Mouse (Mus musculus) liver, adult 2 months (tissue): ENCODE results near the gene Kcnc1. TPM values are rescaled to one million over a fixed set of nuclear protein-coding genes. Genes with fewer than 3 reads are reported as not detected.
A peak's percentile ranks its signal among the peaks of the same experiment; 100 is the strongest.

ENCODE experiments used
- DNase-seq: peaks from one replicate; pipeline ENCODE4 v3.0.0-alpha.2; 2011; ENCODE audit warnings: low read depth, low spot score; ENCODE audit errors: extremely low read depth
- H3K27ac ChIP-seq: fragments of 200-500 bp; replicated peaks from 2 replicates; pipeline ENCODE4 v1.5.1; 2012; ENCODE audit warnings: low read depth, mild to moderate bottlenecking, control low read depth, inconsistent platforms, low read length; ENCODE audit not compliant: insufficient read depth
- H3K27me3 ChIP-seq: fragments of 200-500 bp; 2 replicates; pipeline ENCODE4 v1.6.1; 2012; ENCODE audit warnings: mild to moderate bottlenecking, moderate library complexity, low read length, inconsistent platforms; ENCODE audit not compliant: control insufficient read depth, insufficient read depth
- H3K36me3 ChIP-seq: fragments of 200-500 bp; 2 replicates; pipeline ENCODE4 v1.6.1; 2012; ENCODE audit warnings: low read length, inconsistent platforms; ENCODE audit not compliant: control insufficient read depth, insufficient read depth
- H3K4me1 ChIP-seq: fragments of 200-500 bp; 2 replicates; pipeline ENCODE4 v1.6.1; 2011; ENCODE audit warnings: low read length; ENCODE audit not compliant: control insufficient read depth, insufficient read depth
- H3K4me3 ChIP-seq: fragments of 200-500 bp; 2 replicates; pipeline ENCODE4 v1.5.1; 2011; ENCODE audit warnings: low read depth, mild to moderate bottlenecking, control low read depth, low read length, moderate library complexity; ENCODE audit not compliant: insufficient read depth
- H3K79me2 ChIP-seq: fragments of 200-500 bp; 2 replicates; pipeline ENCODE4 v1.6.1; 2012; ENCODE audit warnings: inconsistent platforms, mild to moderate bottlenecking, low read length, moderate library complexity; ENCODE audit not compliant: control insufficient read depth, insufficient read depth
- H3K9ac ChIP-seq: fragments of 200-500 bp; 2 replicates; pipeline ENCODE4 v1.6.1; 2012; ENCODE audit warnings: low read depth, mild to moderate bottlenecking, control low read depth, inconsistent platforms, low read length
- CTCF ChIP-seq: fragments of 200-500 bp; IDR thresholded peaks from 2 replicates; pipeline ENCODE4 v1.5.1; 2011; ENCODE audit warnings: low read depth, low read length, control low read depth
- POLR2A ChIP-seq: fragments of 200-500 bp; IDR thresholded peaks from 2 replicates; pipeline ENCODE4 v1.6.1; 2011; ENCODE audit warnings: low read length, control low read depth; ENCODE audit not compliant: insufficient read depth; ENCODE audit errors: extremely low read depth
- WGBS: fragments of 180-500 bp; shearing (Covaris S2); methylation state at CpG from one replicate; pipeline ENCODE4 v1.1.7; 2018; 5-methylcytosine and 5-hydroxymethylcytosine counted together
- polyA plus RNA-seq: library from polyadenylated mRNA; depleted of rRNA; stranded (reverse); fragments of >200 nt; gene quantifications from 2 replicates; pipeline ENCODE4 v1.2.3, GENCODE M21; 2012
- total RNA-seq: library from RNA; depleted of rRNA; stranded (reverse); fragments of >200 nt; gene quantifications from 2 replicates; pipeline ENCODE4 v1.2.3, GENCODE M21; 2014

Gene Kcnc1
- total and polyA plus RNA-seq, 2 experiments = under 0.01 TPM; not detected in 1

DNA sequence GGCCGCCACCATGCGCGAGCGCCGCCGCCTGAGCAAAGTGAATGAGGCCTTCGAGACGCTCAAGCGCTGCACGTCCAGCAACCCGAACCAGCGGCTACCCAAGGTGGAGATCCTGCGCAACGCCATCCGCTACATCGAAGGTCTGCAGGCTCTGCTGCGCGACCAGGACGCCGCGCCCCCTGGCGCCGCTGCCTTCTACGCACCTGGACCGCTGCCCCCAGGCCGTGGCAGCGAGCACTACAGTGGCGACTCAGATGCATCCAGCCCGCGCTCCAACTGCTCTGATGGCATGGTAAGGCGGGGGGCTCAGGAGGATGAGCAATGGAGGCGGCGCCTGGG, 19.3 kb upstream of the Kcnc1 start:
- H3K4me3 ChIP-seq = no peak overlapping the region
- no peaks in the 10 kb centered on the region for H3K36me3 ChIP-seq
- DNase-seq = no peak
- no peak overlapping the region for H3K27ac ChIP-seq
- WGBS = 2% methylated on average over 33 of the region's 33 CpGs
- H3K9ac ChIP-seq = no peak overlapping the region
- H3K27me3 ChIP-seq = peaks cover 9% of the 10 kb centered on the region; the same call in 1 of the 2 replicates
- TF ChIP-seq CTCF = no peak
- no peak for TF ChIP-seq POLR2A
- no peaks in the 10 kb centered on the region for H3K79me2 ChIP-seq
- H3K4me1 ChIP-seq = no peaks in the 10 kb centered on the region

- DNase-seq = no peak
- no peaks in the 10 kb centered on the region for H3K4me1 ChIP-seq
- H3K79me2 ChIP-seq = no peaks in the 10 kb centered on the region
- peaks cover 9% of the 10 kb centered on the region; the same call in 1 of the 2 replicates for H3K27me3 ChIP-seq
- 3% methylated on average over 22 of the region's 22 CpGs for WGBS
- H3K36me3 ChIP-seq = no peaks in the 10 kb centered on the region
- TF ChIP-seq POLR2A = no peak
- peak; percentile 23; the same call in 1 of the 2 replicates for TF ChIP-seq CTCF
- no peak overlapping the region for H3K4me3 ChIP-seq
- H3K27ac ChIP-seq = no peak overlapping the region
- no peak overlapping the region for H3K9ac ChIP-seq
Observed at GRCm38 (mm10) chr7:46378123-46378522, 18.2 kb upstream of the Kcnc1 start.

DNA sequence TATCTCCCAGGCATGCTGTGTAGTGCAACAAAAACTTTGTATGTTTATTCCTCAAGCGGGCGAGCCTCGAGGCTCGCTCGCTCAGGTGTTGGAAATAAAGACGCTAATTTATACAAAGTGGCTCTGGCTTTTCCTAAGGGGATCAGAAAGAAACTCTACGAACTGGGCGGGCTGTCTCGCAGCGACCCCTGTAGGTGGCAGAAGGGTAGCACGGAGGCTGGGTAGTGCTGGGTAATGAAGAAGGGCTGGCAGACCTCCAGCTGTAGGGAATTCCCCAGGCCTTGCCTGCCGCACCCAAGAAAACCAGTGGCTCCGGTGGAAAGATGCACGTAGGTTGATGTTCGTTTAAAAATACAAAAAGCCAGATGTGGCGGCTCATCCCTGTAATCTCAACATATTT, 17.3 kb upstream of the Kcnc1 start:
- DNase-seq = no peak
- 11% methylated on average over 16 of the region's 16 CpGs for WGBS
- TF ChIP-seq POLR2A = no peak
- TF ChIP-seq CTCF = peak; percentile 38
- Histone ChIP-seq H3K36me3 (no peaks in the 10 kb centered on the region), H3K27ac (no peak overlapping the region), H3K27me3 (peaks cover 7% of the 10 kb centered on the region; the same call in 1 of the 2 replicates), H3K79me2 (no peaks in the 10 kb centered on the region), H3K4me1 (no peaks in the 10 kb centered on the region), H3K4me3 (no peak overlapping the region), H3K9ac (no peak overlapping the region)

GRCm38 (mm10) chr7:46380625-46381024, 15.7 kb upstream of the Kcnc1 start:
- Histone ChIP-seq H3K4me3 (no peak overlapping the region), H3K27me3 (peaks cover 7% of the 10 kb centered on the region; the same call in 1 of the 2 replicates), H3K27ac (no peak overlapping the region), H3K36me3 (no peaks in the 10 kb centered on the region), H3K79me2 (no peaks in the 10 kb centered on the region), H3K9ac (no peak overlapping the region), H3K4me1 (no peaks in the 10 kb centered on the region)
- DNase-seq = no peak
- WGBS = 62% methylated on average over 9 of the region's 9 CpGs
- TF ChIP-seq POLR2A (no peak), CTCF (no peak)

DNA sequence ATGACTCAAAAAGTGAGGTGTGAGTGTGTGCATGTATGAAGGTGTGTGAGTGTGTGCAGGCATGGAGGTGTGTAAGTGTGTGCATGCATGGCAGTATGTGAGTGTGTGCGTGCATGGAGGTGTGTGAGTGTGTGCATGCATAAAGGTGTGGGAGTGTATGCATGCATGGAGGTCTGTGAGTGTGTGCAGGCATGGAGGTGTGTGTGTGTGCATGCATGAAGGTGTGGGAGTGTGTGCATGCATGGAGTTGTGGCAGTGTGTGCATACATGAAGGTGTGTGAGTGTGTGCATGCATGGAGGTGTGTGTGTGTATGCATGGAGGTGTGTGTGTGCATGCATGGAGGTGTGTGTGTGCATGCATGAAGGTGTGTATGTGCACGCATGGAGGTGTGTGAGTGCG, 8.9 kb upstream of the Kcnc1 start:
- no peaks in the 10 kb centered on the region for H3K4me1 ChIP-seq
- no peak for DNase-seq
- no peak overlapping the region for H3K9ac ChIP-seq
- no peaks in the 10 kb centered on the region for H3K36me3 ChIP-seq
- H3K79me2 ChIP-seq = no peaks in the 10 kb centered on the region
- no peak for TF ChIP-seq POLR2A
- TF ChIP-seq CTCF = no peak
- H3K4me3 ChIP-seq = no peak overlapping the region
- H3K27me3 ChIP-seq = no peaks in the 10 kb centered on the region
- no peak overlapping the region for H3K27ac ChIP-seq
- 80% methylated on average over 3 of the region's 3 CpGs for WGBS

GRCm38 (mm10) chr7:46389456-46390085, 6.7 kb upstream of the Kcnc1 start:
- no peaks in the 10 kb centered on the region; the same call in 1 of the 2 replicates for H3K27me3 ChIP-seq
- no peaks in the 10 kb centered on the region for H3K36me3 ChIP-seq
- WGBS = 70% methylated on average over 10 of the region's 10 CpGs
- no peaks in the 10 kb centered on the region for H3K4me1 ChIP-seq
- H3K27ac ChIP-seq = no peak overlapping the region
- TF ChIP-seq CTCF (no peak), POLR2A (no peak)
- peak; percentile 12 for DNase-seq
- H3K79me2 ChIP-seq = no peaks in the 10 kb centered on the region
- H3K9ac ChIP-seq = no peak overlapping the region
- no peak overlapping the region for H3K4me3 ChIP-seq
